Mouse (Mus musculus): ENCODE results near the gene Gm48551. TPM values are rescaled to one million over a fixed set of nuclear protein-coding genes. Genes with fewer than 3 reads are reported as not detected.

The Gm48551 gene
- polyA plus RNA-seq, 1 experiment from 2014 or later, result 2.9 TPM

DNA sequence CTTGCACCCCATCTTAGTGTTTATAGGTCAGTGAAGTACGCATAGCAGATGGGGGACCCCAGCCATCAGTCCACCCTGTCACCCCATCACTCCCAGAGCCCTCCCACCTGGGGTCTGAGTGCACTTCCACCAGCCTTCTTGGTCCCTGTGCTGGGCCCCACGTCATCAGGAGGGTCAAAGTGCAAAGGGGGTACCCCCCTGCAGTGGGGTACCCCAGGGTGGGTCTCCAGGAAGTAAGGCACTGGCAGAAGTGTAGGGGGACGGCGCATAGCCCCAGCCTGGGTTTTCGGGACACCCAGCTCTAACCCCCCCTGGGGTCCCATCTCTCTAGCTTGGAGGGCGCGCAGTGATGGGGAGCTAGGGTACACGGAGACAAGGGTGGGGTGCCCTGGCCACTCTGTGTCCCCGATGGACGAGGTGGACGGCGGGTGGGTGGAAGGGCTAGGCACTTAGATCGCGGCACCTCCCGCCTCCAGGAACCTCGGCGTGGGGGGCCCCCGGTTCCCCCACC lies 15.6 kb downstream of the Gm48551 start:
- WGBS, result 79% methylated on average over 18 of the region's 18 CpGs
- Histone ChIP-seq H3K36me3 (ENCODE audit: control insufficient read depth, insufficient read depth, low read length) (peaks cover 10% of the 10 kb centered on the region; the same call in 1 of the 2 replicates), H3K27me3 (replicated peaks; ENCODE audit: control insufficient read depth, insufficient read depth, low read length) (no peaks in the 10 kb centered on the region), H3K4me1 (ENCODE audit: control insufficient read depth, insufficient read depth, low read length) (peaks cover 31% of the 10 kb centered on the region), H3K4me3 (ENCODE audit: low read length) (no peak overlapping the region), H3K4me2 (ENCODE audit: low read depth, low read length) (no peak overlapping the region), H3K27ac (ENCODE audit: low read length) (no peak overlapping the region), H3K9me3 (ENCODE audit: control insufficient read depth, low read length) (no peaks in the 10 kb centered on the region), H3K9ac (ENCODE audit: low read depth, low read length) (peak overlapping the region; percentile 14; the same call in 1 of the 2 replicates)
- no peak for ATAC-seq

DNA sequence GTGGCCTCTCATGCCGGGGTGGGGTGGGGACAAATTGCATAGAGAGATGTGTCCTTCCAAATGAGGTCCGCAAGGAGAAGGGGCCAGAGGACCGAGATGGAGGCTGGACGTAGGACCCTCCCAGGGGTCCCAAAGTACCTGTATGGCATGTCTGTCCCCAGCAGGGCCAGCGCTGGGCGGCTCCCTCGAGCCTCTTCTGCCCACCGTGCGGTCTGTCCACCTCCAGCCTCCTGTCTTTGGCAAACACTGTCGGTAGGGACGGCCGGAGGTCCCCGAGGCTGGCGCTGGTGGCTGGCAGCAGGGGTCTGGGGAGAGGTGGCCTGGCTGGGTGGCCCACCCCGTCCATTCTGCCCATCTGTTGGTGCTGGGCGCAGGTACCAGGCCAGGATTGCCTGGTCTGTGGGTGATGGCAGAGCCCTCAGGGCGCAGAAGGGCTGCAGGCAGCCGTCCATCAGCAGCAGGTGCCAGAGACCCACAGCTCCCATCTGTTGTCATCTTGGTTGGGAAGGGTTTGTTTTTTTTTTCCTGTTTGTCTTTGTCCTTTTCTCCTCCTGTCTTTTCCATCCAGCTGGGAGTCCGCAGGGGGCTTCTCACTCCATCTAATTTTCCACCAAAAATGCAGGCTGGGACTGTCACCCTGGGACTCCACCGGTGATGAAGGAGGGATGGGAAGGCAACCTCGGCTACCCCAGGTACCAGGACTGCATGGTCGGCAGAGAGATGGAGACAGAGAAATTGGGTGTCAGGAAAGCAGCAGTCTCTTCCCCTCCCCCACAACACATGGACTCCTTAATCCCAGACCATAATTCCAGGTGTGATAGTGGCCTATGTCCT lies 16.3 kb downstream of the Gm48551 start:
- no peak for ATAC-seq
- WGBS, result 65% methylated on average over 22 of the region's 22 CpGs

GRCm38 (mm10) chr10:81401205-81401520 lies 16.9 kb downstream of the Gm48551 start:
- 34% methylated on average over 10 of the region's 10 CpGs for WGBS
- ATAC-seq, result no peak
- Histone ChIP-seq H3K27ac (ENCODE audit: low read length) (peak overlapping the region; percentile 90), H3K4me2 (ENCODE audit: low read depth, low read length) (no peak overlapping the region), H3K9ac (ENCODE audit: low read depth, low read length) (peak overlapping the region; percentile 56), H3K4me1 (ENCODE audit: control insufficient read depth, insufficient read depth, low read length) (peaks cover 31% of the 10 kb centered on the region), H3K27me3 (replicated peaks; ENCODE audit: control insufficient read depth, insufficient read depth, low read length) (no peaks in the 10 kb centered on the region; the same call in 1 of the 2 replicates), H3K4me3 (ENCODE audit: low read length) (no peak overlapping the region), H3K9me3 (ENCODE audit: control insufficient read depth, low read length) (no peaks in the 10 kb centered on the region), H3K36me3 (ENCODE audit: control insufficient read depth, insufficient read depth, low read length) (peaks cover 19% of the 10 kb centered on the region)

More for the DNA sequence above, 16.3 kb downstream of the Gm48551 start:
- H3K27me3 ChIP-seq (replicated peaks; ENCODE audit: control insufficient read depth, insufficient read depth, low read length), result no peaks in the 10 kb centered on the region
- no peak overlapping the region for H3K4me2 ChIP-seq (ENCODE audit: low read depth, low read length)
- no peaks in the 10 kb centered on the region for H3K9me3 ChIP-seq (ENCODE audit: control insufficient read depth, low read length)
- H3K4me3 ChIP-seq (ENCODE audit: low read length), result 0 out of 2 replicates have a peak overlapping the region, but pooled peaks have one; percentile 9
- H3K9ac ChIP-seq (ENCODE audit: low read depth, low read length), result peak overlapping the region; percentile 56; the same call in 1 of the 2 replicates
- peaks cover 31% of the 10 kb centered on the region for H3K4me1 ChIP-seq (ENCODE audit: control insufficient read depth, insufficient read depth, low read length)
- peak overlapping the region; percentile 90; the same call in 1 of the 2 replicates for H3K27ac ChIP-seq (ENCODE audit: low read length)
- peaks cover 14% of the 10 kb centered on the region for H3K36me3 ChIP-seq (ENCODE audit: control insufficient read depth, insufficient read depth, low read length)

- Histone ChIP-seq H3K27me3 (replicated peaks; ENCODE audit: control insufficient read depth, insufficient read depth, low read length) (peaks cover under 1% of the 10 kb centered on the region; the same call in 1 of the 2 replicates), H3K9ac (ENCODE audit: low read depth, low read length) (peak overlapping the region; percentile 56), H3K4me2 (ENCODE audit: low read depth, low read length) (peak overlapping the region; percentile 46; the same call in 1 of the 2 replicates), H3K4me3 (ENCODE audit: low read length) (peak overlapping the region; percentile 30), H3K27ac (ENCODE audit: low read length) (peak overlapping the region; percentile 90), H3K9me3 (ENCODE audit: control insufficient read depth, low read length) (no peaks in the 10 kb centered on the region), H3K4me1 (ENCODE audit: control insufficient read depth, insufficient read depth, low read length) (peaks cover 34% of the 10 kb centered on the region), H3K36me3 (ENCODE audit: control insufficient read depth, insufficient read depth, low read length) (peaks cover 20% of the 10 kb centered on the region)
- 9% methylated on average over 18 of the region's 18 CpGs for WGBS
- peak; percentile 84 for ATAC-seq
These were observed 17.4 kb downstream of the Gm48551 start for GRCm38 (mm10) chr10:81401521-81402226.

- WGBS, result 31% methylated on average over 7 of the region's 7 CpGs
- peak overlapping the region; percentile 56 for H3K9ac ChIP-seq (ENCODE audit: low read depth, low read length)
- peak overlapping the region; percentile 90 for H3K27ac ChIP-seq (ENCODE audit: low read length)
- H3K4me2 ChIP-seq (ENCODE audit: low read depth, low read length), result peak overlapping the region; percentile 46; the same call in 1 of the 2 replicates
- H3K4me1 ChIP-seq (ENCODE audit: control insufficient read depth, insufficient read depth, low read length), result peaks cover 40% of the 10 kb centered on the region
- ATAC-seq, result no peak
- H3K36me3 ChIP-seq (ENCODE audit: control insufficient read depth, insufficient read depth, low read length), result peaks cover 19% of the 10 kb centered on the region
- H3K4me3 ChIP-seq (ENCODE audit: low read length), result 0 out of 2 replicates have a peak overlapping the region, but pooled peaks have one; percentile 0
- no peaks in the 10 kb centered on the region for H3K9me3 ChIP-seq (ENCODE audit: control insufficient read depth, low read length)
- peaks cover 4% of the 10 kb centered on the region; the same call in 1 of the 2 replicates for H3K27me3 ChIP-seq (replicated peaks; ENCODE audit: control insufficient read depth, insufficient read depth, low read length)
These were observed 18.0 kb downstream of the Gm48551 start for GRCm38 (mm10) chr10:81402227-81402765.

- no peak overlapping the region for H3K4me2 ChIP-seq (ENCODE audit: low read depth, low read length)
- peaks cover 14% of the 10 kb centered on the region for H3K36me3 ChIP-seq (ENCODE audit: control insufficient read depth, insufficient read depth, low read length)
- H3K4me1 ChIP-seq (ENCODE audit: control insufficient read depth, insufficient read depth, low read length), result peaks cover 52% of the 10 kb centered on the region
- ATAC-seq, result no peak
- 60% methylated on average over 10 of the region's 10 CpGs for WGBS
- H3K9ac ChIP-seq (ENCODE audit: low read depth, low read length), result peak overlapping the region; percentile 56; the same call in 1 of the 2 replicates
- H3K4me3 ChIP-seq (ENCODE audit: low read length), result no peak overlapping the region
- no peaks in the 10 kb centered on the region for H3K9me3 ChIP-seq (ENCODE audit: control insufficient read depth, low read length)
- H3K27ac ChIP-seq (ENCODE audit: low read length), result no peak overlapping the region
- H3K27me3 ChIP-seq (replicated peaks; ENCODE audit: control insufficient read depth, insufficient read depth, low read length), result peaks cover 4% of the 10 kb centered on the region; the same call in 1 of the 2 replicates
These were observed 19.2 kb downstream of the Gm48551 start for GRCm38 (mm10) chr10:81403511-81403910.

GRCm38 (mm10) chr10:81404082-81404481 lies 19.8 kb downstream of the Gm48551 start:
- 29% methylated on average over 9 of the region's 9 CpGs for WGBS
- Histone ChIP-seq H3K4me1 (ENCODE audit: control insufficient read depth, insufficient read depth, low read length) (peaks cover 57% of the 10 kb centered on the region), H3K9ac (ENCODE audit: low read depth, low read length) (no peak overlapping the region)

DNA sequence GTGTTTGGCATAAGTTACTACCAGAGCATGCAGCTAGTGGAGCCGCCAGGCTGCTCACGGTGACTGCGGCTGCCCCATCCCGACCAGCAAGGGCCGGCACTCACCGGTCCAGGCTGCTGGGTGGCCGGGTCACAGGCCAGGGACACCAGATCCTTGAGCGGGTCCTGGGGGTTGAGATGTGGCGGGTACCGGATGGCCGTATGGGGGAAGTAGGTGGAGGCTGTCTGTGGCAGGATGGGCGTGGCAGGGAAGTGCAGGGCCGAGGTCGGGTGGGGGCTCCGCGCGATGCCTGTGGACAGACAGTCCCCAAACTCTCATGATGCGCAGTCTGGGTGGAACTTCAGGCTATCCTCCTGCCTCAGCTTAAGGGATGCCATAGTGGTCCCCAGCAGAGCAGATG lies 20.5 kb downstream of the Gm48551 start:
- H3K27ac ChIP-seq (ENCODE audit: low read length), result no peak overlapping the region
- no peak overlapping the region for H3K4me2 ChIP-seq (ENCODE audit: low read depth, low read length)
- H3K27me3 ChIP-seq (replicated peaks; ENCODE audit: control insufficient read depth, insufficient read depth, low read length), result peaks cover 4% of the 10 kb centered on the region; the same call in 1 of the 2 replicates
- H3K9ac ChIP-seq (ENCODE audit: low read depth, low read length), result 0 out of 2 replicates have a peak overlapping the region, but pooled peaks have one; percentile 4
- peaks cover 60% of the 10 kb centered on the region for H3K4me1 ChIP-seq (ENCODE audit: control insufficient read depth, insufficient read depth, low read length)
- no peak for ATAC-seq
- H3K36me3 ChIP-seq (ENCODE audit: control insufficient read depth, insufficient read depth, low read length), result peaks cover 14% of the 10 kb centered on the region
- H3K4me3 ChIP-seq (ENCODE audit: low read length), result no peak overlapping the region
- 60% methylated on average over 18 of the region's 18 CpGs for WGBS
- H3K9me3 ChIP-seq (ENCODE audit: control insufficient read depth, low read length), result no peaks in the 10 kb centered on the region

More at GRCm38 (mm10) chr10:81404082-81404481, 19.8 kb downstream of the Gm48551 start:
- Histone ChIP-seq H3K36me3 (ENCODE audit: control insufficient read depth, insufficient read depth, low read length) (peaks cover 14% of the 10 kb centered on the region), H3K27me3 (replicated peaks; ENCODE audit: control insufficient read depth, insufficient read depth, low read length) (peaks cover 4% of the 10 kb centered on the region; the same call in 1 of the 2 replicates), H3K9me3 (ENCODE audit: control insufficient read depth, low read length) (no peaks in the 10 kb centered on the region), H3K4me2 (ENCODE audit: low read depth, low read length) (no peak overlapping the region), H3K4me3 (ENCODE audit: low read length) (no peak overlapping the region), H3K27ac (ENCODE audit: low read length) (no peak overlapping the region)
- ATAC-seq, result no peak
